In the genomic region with DNA sequence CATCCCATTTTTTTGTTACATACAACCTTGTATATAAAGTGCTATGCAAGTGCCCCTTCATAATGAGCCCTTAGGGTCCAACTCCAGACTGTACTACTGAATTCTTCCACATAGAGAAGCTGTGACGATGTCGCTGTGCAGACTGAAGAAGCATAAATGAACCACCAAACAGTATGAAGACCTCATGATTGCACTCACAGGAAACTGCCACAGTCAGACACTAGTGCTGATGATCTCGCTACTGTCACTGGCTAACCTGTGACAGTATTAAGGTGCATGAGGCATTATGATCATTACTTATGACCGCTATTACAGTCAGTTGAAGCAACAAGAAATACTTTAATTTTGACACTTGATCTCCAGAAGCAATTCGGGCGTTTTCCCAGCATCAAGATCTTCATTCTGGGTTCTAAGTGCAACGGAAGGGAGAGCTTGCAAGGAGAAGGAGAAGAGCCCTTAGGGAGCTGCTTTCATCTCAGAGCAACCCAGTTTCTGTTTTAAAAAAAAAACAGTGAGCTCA, we compare ENCODE assay signal across 14 mouse cellular contexts. TPM values are rescaled to one million over a fixed set of nuclear protein-coding genes. Genes with fewer than 3 reads are reported as not detected.
DNase-seq lines count a peak whose midpoint lies in the region; ATAC-seq and TF ChIP-seq lines count a peak whose summit lies in the region.
"Had no signal": no experiment of that assay in that cellular context is flagged by ENCODE, and none has a peak within 500 bp of the region (broad histone marks: within the 10 kb centered on the region; RNA-seq: fewer than 3 reads in every experiment).

No protein-coding gene starts in this region.

- H3K27me3 ChIP-seq in heart, embryonic 12.5 days (replicated peaks) = no peaks in the 10 kb centered on the region
- H3K27me3 ChIP-seq in liver, postnatal 0 days (ENCODE audit: insufficient read depth, low read length) = peaks cover 36% of the 10 kb centered on the region
- peaks cover 99% of the 10 kb centered on the region for H3K27me3 ChIP-seq in liver, embryonic 12.5 days (replicated peaks)
- no peaks in the 10 kb centered on the region for H3K27me3 ChIP-seq in embryonic facial prominence, embryonic 13.5 days
- H3K27me3 ChIP-seq in midbrain, postnatal 0 days (ENCODE audit: insufficient read depth, low read length) = no peaks in the 10 kb centered on the region
- H3K27me3 ChIP-seq: CH12.LX had no signal

- no peak for ATAC-seq in heart, embryonic 12.5 days (ENCODE audit: insufficient number of reproducible peaks, low FRiP score)
- no peak for ATAC-seq in liver, postnatal 0 days
- ATAC-seq in liver, embryonic 12.5 days = no peak
- ATAC-seq in embryonic facial prominence, embryonic 13.5 days (ENCODE audit: insufficient number of reproducible peaks, insufficient read depth, low FRiP score, low TSS enrichment, low read depth) = no peak
- no peak for ATAC-seq in midbrain, postnatal 0 days (ENCODE audit: low FRiP score)
- ATAC-seq: intestine, embryonic 16.5 days had no signal

- H3K36me3 ChIP-seq in heart, embryonic 12.5 days = peaks cover 10% of the 10 kb centered on the region
- no peaks in the 10 kb centered on the region for H3K36me3 ChIP-seq in liver, postnatal 0 days (replicated peaks; ENCODE audit: insufficient read depth, low read length)
- H3K36me3 ChIP-seq in liver, embryonic 12.5 days = no peaks in the 10 kb centered on the region
- peaks cover 10% of the 10 kb centered on the region for H3K36me3 ChIP-seq in embryonic facial prominence, embryonic 13.5 days
- peaks cover 3% of the 10 kb centered on the region; the same call in 1 of the 2 replicates for H3K36me3 ChIP-seq in midbrain, postnatal 0 days (ENCODE audit: insufficient read depth, low read length)
- H3K36me3 ChIP-seq: liver, embryonic 13.5 days; neural tube, embryonic 12.5 days had no signal

- no peak for TF ChIP-seq EP300 in liver, postnatal 0 days (IDR thresholded peaks at IDR 0.05; ENCODE audit: low read depth)

- no peak for TF ChIP-seq CTCF in liver, postnatal 0 days (IDR thresholded peaks at IDR 0.05; ENCODE audit: low read depth)
- TF ChIP-seq CTCF in midbrain, postnatal 0 days (IDR thresholded peaks at IDR 0.05) = peak; percentile 29; the same call in 1 of the 2 replicates

- no peak overlapping the region for H3K4me2 ChIP-seq in heart, embryonic 12.5 days
- H3K4me2 ChIP-seq in liver, postnatal 0 days (ENCODE audit: low read depth, low read length) = no peak overlapping the region
- H3K4me2 ChIP-seq in liver, embryonic 12.5 days = no peak overlapping the region
- no peak overlapping the region for H3K4me2 ChIP-seq in embryonic facial prominence, embryonic 13.5 days
- no peak overlapping the region for H3K4me2 ChIP-seq in midbrain, postnatal 0 days (ENCODE audit: low read depth, low read length, poor library complexity, severe bottlenecking)
- H3K4me2 ChIP-seq: liver, embryonic 13.5 days; neural tube, embryonic 12.5 days had no signal

- WGBS in heart, embryonic 12.5 days = 78% methylated on average over 7 of the region's 7 CpGs
- WGBS in liver, postnatal 0 days (ENCODE audit: insufficient replicate concordance) = 69% methylated on average over 7 of the region's 7 CpGs
- 66% methylated on average over 7 of the region's 7 CpGs for WGBS in liver, embryonic 12.5 days (ENCODE audit: insufficient replicate concordance)
- 48% methylated on average over 7 of the region's 7 CpGs for WGBS in embryonic facial prominence, embryonic 13.5 days
- 43% methylated on average over 7 of the region's 7 CpGs for WGBS in midbrain, postnatal 0 days

- H3K4me1 ChIP-seq in heart, embryonic 12.5 days (replicated peaks) = peaks cover 58% of the 10 kb centered on the region
- H3K4me1 ChIP-seq in liver, postnatal 0 days (ENCODE audit: insufficient read depth) = peaks cover 46% of the 10 kb centered on the region
- H3K4me1 ChIP-seq in liver, embryonic 12.5 days = peaks cover 82% of the 10 kb centered on the region
- H3K4me1 ChIP-seq in embryonic facial prominence, embryonic 13.5 days = peaks cover 75% of the 10 kb centered on the region
- H3K4me1 ChIP-seq in midbrain, postnatal 0 days (ENCODE audit: insufficient read depth, low read length) = peaks cover 43% of the 10 kb centered on the region

- no peak overlapping the region for H3K9ac ChIP-seq in heart, embryonic 12.5 days
- no peak overlapping the region for H3K9ac ChIP-seq in liver, postnatal 0 days (replicated peaks)
- no peak overlapping the region for H3K9ac ChIP-seq in liver, embryonic 12.5 days
- H3K9ac ChIP-seq in embryonic facial prominence, embryonic 13.5 days = no peak overlapping the region
- no peak overlapping the region for H3K9ac ChIP-seq in midbrain, postnatal 0 days (replicated peaks; ENCODE audit: low read length, poor library complexity, severe bottlenecking)
- H3K9ac ChIP-seq: liver, embryonic 13.5 days; neural tube, embryonic 12.5 days had no signal

- H3K4me3 ChIP-seq in heart, embryonic 12.5 days = no peak overlapping the region
- no peak overlapping the region for H3K4me3 ChIP-seq in liver, postnatal 0 days (ENCODE audit: low read depth, low read length)
- no peak overlapping the region for H3K4me3 ChIP-seq in liver, embryonic 12.5 days
- H3K4me3 ChIP-seq in embryonic facial prominence, embryonic 13.5 days = no peak overlapping the region
- no peak overlapping the region for H3K4me3 ChIP-seq in midbrain, postnatal 0 days (ENCODE audit: low read depth, low read length)
- H3K4me3 ChIP-seq: liver, embryonic 13.5 days; neural tube, embryonic 12.5 days had no signal

- peak overlapping the region; percentile 95; the same call in 1 of the 2 replicates for H3K27ac ChIP-seq in heart, embryonic 12.5 days (ENCODE audit: poor library complexity, severe bottlenecking)
- H3K27ac ChIP-seq in liver, postnatal 0 days (ENCODE audit: low read depth) = 0 out of 2 replicates have a peak overlapping the region, but pooled peaks have one; percentile 30
- H3K27ac ChIP-seq in liver, embryonic 12.5 days = no peak overlapping the region
- H3K27ac ChIP-seq in embryonic facial prominence, embryonic 13.5 days = peak overlapping the region; percentile 99
- no peak overlapping the region for H3K27ac ChIP-seq in midbrain, postnatal 0 days (ENCODE audit: low read depth, low read length)
- H3K27ac ChIP-seq: liver, embryonic 13.5 days; neural tube, embryonic 12.5 days had no signal

- intact Hi-C loops in heart, postnatal 14 days (cut with DNase I) = no loop called here

- DNase-seq in heart, postnatal 14 days = no peak
- DNase-seq in liver, postnatal 0 days = no peak
- DNase-seq in midbrain, postnatal 0 days (ENCODE audit: low spot score) = no peak
- DNase-seq in right cerebral cortex, adult 18-20 months = no peak
- no peak for DNase-seq in cerebellum, adult 8-10 months
- DNase-seq: embryo, embryonic 11 days; layer of hippocampus, postnatal 36 days; liver, embryonic 13.5 days had no signal

- no peaks in the 10 kb centered on the region for H3K9me3 ChIP-seq in heart, embryonic 12.5 days (replicated peaks)
- no peaks in the 10 kb centered on the region for H3K9me3 ChIP-seq in liver, postnatal 0 days (ENCODE audit: low read length)
- H3K9me3 ChIP-seq in liver, embryonic 12.5 days (replicated peaks) = no peaks in the 10 kb centered on the region
- no peaks in the 10 kb centered on the region for H3K9me3 ChIP-seq in embryonic facial prominence, embryonic 13.5 days
- H3K9me3 ChIP-seq in midbrain, postnatal 0 days (ENCODE audit: low read length) = no peaks in the 10 kb centered on the region
- H3K9me3 ChIP-seq: liver, embryonic 13.5 days; neural tube, embryonic 12.5 days had no signal

RNA-seq across cellular contexts. Expression of a gene that starts 1.9 kb away (rescaled TPM):
- polyA plus RNA-seq in heart, embryonic 12.5 days (2016; fragmentation: Nextera tagmentation; extraction: Ambion mirVana) = 57.8 and 59.5 TPM in 2 replicates
- 10 to 100 TPM; 44.7 to 51.8 TPM for total RNA-seq in heart, postnatal 14 days (2021)
- 5.0 and 5.3 TPM in 2 replicates for polyA plus RNA-seq in liver, postnatal 0 days (2015; fragmentation: Nextera tagmentation; extraction: Ambion mirVana)
- 6.7 and 7.7 TPM in 2 replicates for polyA plus RNA-seq in liver, embryonic 12.5 days (2016; fragmentation: Nextera tagmentation; extraction: Ambion mirVana)
- 36.5 and 37.7 TPM in 2 replicates for polyA plus RNA-seq in embryonic facial prominence, embryonic 13.5 days (2015; fragmentation: Nextera tagmentation; extraction: Ambion mirVana)
- total RNA-seq in midbrain, postnatal 0 days (2014; rRNA removed) = 171 and 191 TPM in 2 replicates
- 74.2 and 86.2 TPM in 2 replicates for polyA plus RNA-seq in midbrain, postnatal 0 days (2015; fragmentation: Nextera tagmentation; extraction: Ambion mirVana)

Comparison
In these comparisons a context has a peak if more than half of its experiments do, and no peak if none do; other contexts are left out.
1. H3K27ac ChIP-seq: peak in heart, embryonic 12.5 days (single experiment), liver, postnatal 0 days (single experiment) and embryonic facial prominence, embryonic 13.5 days (single experiment); none in liver, embryonic 12.5 days (single experiment) and midbrain, postnatal 0 days (single experiment).